Mouse (Mus musculus) liver, embryonic 12.5 days (tissue): ENCODE data around the gene Nsmce3. TPM values are rescaled to one million over a fixed set of nuclear protein-coding genes. Genes with fewer than 3 reads are reported as not detected.

Experiments
- ATAC-seq: fragments of 200-750 bp; cut with Nextera tagmentation; 2 replicates; pipeline ENCODE4 v1.8.0; 2017; ENCODE audit warnings: moderate number of reproducible peaks, mild to moderate bottlenecking, moderate library complexity
- H3K27ac ChIP-seq: fragments of 300-500 bp; sonication (generic); 2 replicates; pipeline ENCODE4 v1.5.1; 2016; ENCODE audit warnings: mild to moderate bottlenecking
- H3K27me3 ChIP-seq: fragments of 300-500 bp; sonication (generic); replicated peaks from 2 replicates; pipeline ENCODE4 v1.6.1; 2016; ENCODE audit warnings: mild to moderate bottlenecking, moderate library complexity
- H3K36me3 ChIP-seq: fragments of 300-500 bp; sonication (generic); 2 replicates; pipeline ENCODE4 v1.6.1; 2016; ENCODE audit warnings: mild to moderate bottlenecking, moderate library complexity
- H3K4me1 ChIP-seq: fragments of 300-500 bp; sonication (generic); 2 replicates; pipeline ENCODE4 v1.6.1; 2016
- H3K4me2 ChIP-seq: fragments of 300-500 bp; sonication (generic); 2 replicates; pipeline ENCODE4 v1.6.1; 2016; ENCODE audit warnings: mild to moderate bottlenecking, moderate library complexity
- H3K4me3 ChIP-seq: fragments of 300-500 bp; sonication (generic); 2 replicates; pipeline ENCODE4 v1.5.1; 2016; ENCODE audit warnings: mild to moderate bottlenecking, moderate library complexity
- H3K9ac ChIP-seq: fragments of 300-500 bp; sonication (generic); 2 replicates; pipeline ENCODE4 v1.6.1; 2016; ENCODE audit warnings: mild to moderate bottlenecking, moderate library complexity
- H3K9me3 ChIP-seq: fragments of 300-500 bp; sonication (generic); replicated peaks from 2 replicates; pipeline ENCODE4 v1.6.1; 2016; ENCODE audit warnings: mild to moderate bottlenecking, moderate library complexity
- WGBS: fragments of 180-500 bp; shearing (Covaris S2); methylation state at CpG from one replicate; pipeline ENCODE4 v1.1.7; 2016; ENCODE audit not compliant: insufficient replicate concordance; 5-methylcytosine and 5-hydroxymethylcytosine counted together
- polyA plus RNA-seq: library from polyadenylated mRNA; unstranded; fragments of >200 nt; fragmentation: Nextera tagmentation; extraction: Ambion mirVana; gene quantifications from 2 replicates; pipeline ENCODE4 v1.2.1, GENCODE M21; 2016

Nsmce3 gene
- polyA plus RNA-seq, 1 experiment from 2014 or later: 7.9 TPM

- no peak for ATAC-seq
- Histone ChIP-seq H3K9ac (no peak overlapping the region), H3K4me3 (no peak overlapping the region), H3K27me3 (no peaks in the 10 kb centered on the region), H3K9me3 (no peaks in the 10 kb centered on the region), H3K4me2 (no peak overlapping the region), H3K36me3 (no peaks in the 10 kb centered on the region), H3K4me1 (no peaks in the 10 kb centered on the region), H3K27ac (no peak overlapping the region)
- WGBS: 63% methylated on average over 15 of the region's 15 CpGs
Observed at GRCm38 (mm10) chr7:64855976-64856375, 16.8 kb downstream of the Nsmce3 start.

- 88% methylated on average over 5 of the region's 10 CpGs for WGBS
- H3K9ac ChIP-seq: no peak overlapping the region
- H3K4me3 ChIP-seq: no peak overlapping the region
- H3K4me1 ChIP-seq: no peaks in the 10 kb centered on the region
- H3K9me3 ChIP-seq: no peaks in the 10 kb centered on the region
- no peak for ATAC-seq
- no peak overlapping the region for H3K27ac ChIP-seq
- H3K36me3 ChIP-seq: no peaks in the 10 kb centered on the region
- H3K4me2 ChIP-seq: no peak overlapping the region
- H3K27me3 ChIP-seq: no peaks in the 10 kb centered on the region
Observed at GRCm38 (mm10) chr7:64855389-64855927, 17.3 kb downstream of the Nsmce3 start.

- 29% methylated on average over 3 of the region's 3 CpGs for WGBS
- no peak overlapping the region for H3K9ac ChIP-seq
- no peaks in the 10 kb centered on the region for H3K4me1 ChIP-seq
- no peak for ATAC-seq
- H3K36me3 ChIP-seq: no peaks in the 10 kb centered on the region
- H3K4me2 ChIP-seq: no peak overlapping the region
- H3K4me3 ChIP-seq: no peak overlapping the region
- no peaks in the 10 kb centered on the region for H3K27me3 ChIP-seq
- no peak overlapping the region for H3K27ac ChIP-seq
- no peaks in the 10 kb centered on the region for H3K9me3 ChIP-seq
Observed at GRCm38 (mm10) chr7:64850791-64851190, 22.0 kb downstream of the Nsmce3 start.

- Histone ChIP-seq H3K27ac (no peak overlapping the region), H3K36me3 (no peaks in the 10 kb centered on the region), H3K9me3 (no peaks in the 10 kb centered on the region), H3K9ac (no peak overlapping the region), H3K27me3 (no peaks in the 10 kb centered on the region), H3K4me3 (no peak overlapping the region), H3K4me2 (no peak overlapping the region), H3K4me1 (no peaks in the 10 kb centered on the region)
- ATAC-seq: no peak
- 65% methylated on average over 5 of the region's 5 CpGs for WGBS
Observed at GRCm38 (mm10) chr7:64847366-64847899, 25.4 kb downstream of the Nsmce3 start.

- no peaks in the 10 kb centered on the region for H3K9me3 ChIP-seq
- no peak overlapping the region for H3K9ac ChIP-seq
- no peaks in the 10 kb centered on the region for H3K36me3 ChIP-seq
- WGBS: 69% methylated on average over 3 of the region's 3 CpGs
- H3K27me3 ChIP-seq: no peaks in the 10 kb centered on the region
- no peak for ATAC-seq
- H3K27ac ChIP-seq: no peak overlapping the region
- no peaks in the 10 kb centered on the region for H3K4me1 ChIP-seq
- H3K4me3 ChIP-seq: no peak overlapping the region
- H3K4me2 ChIP-seq: no peak overlapping the region
Observed at GRCm38 (mm10) chr7:64846061-64846460, 26.7 kb downstream of the Nsmce3 start.

- no peaks in the 10 kb centered on the region for H3K9me3 ChIP-seq
- H3K27ac ChIP-seq: no peak overlapping the region
- WGBS: 61% methylated on average over 10 of the region's 10 CpGs
- no peaks in the 10 kb centered on the region for H3K4me1 ChIP-seq
- H3K9ac ChIP-seq: no peak overlapping the region
- H3K4me2 ChIP-seq: no peak overlapping the region
- ATAC-seq: no peak
- no peaks in the 10 kb centered on the region for H3K36me3 ChIP-seq
- no peaks in the 10 kb centered on the region for H3K27me3 ChIP-seq
- no peak overlapping the region for H3K4me3 ChIP-seq
Observed at GRCm38 (mm10) chr7:64840946-64841659, 31.7 kb downstream of the Nsmce3 start.

GRCm38 (mm10) chr7:64840576-64840895 is 32.3 kb downstream of the Nsmce3 start:
- peak overlapping the region; percentile 56; the same call in 1 of the 2 replicates for H3K4me2 ChIP-seq
- no peak overlapping the region for H3K27ac ChIP-seq
- ATAC-seq: no peak
- no peaks in the 10 kb centered on the region for H3K9me3 ChIP-seq
- H3K4me3 ChIP-seq: 0 out of 2 replicates have a peak overlapping the region, but pooled peaks have one; percentile 27
- H3K4me1 ChIP-seq: no peaks in the 10 kb centered on the region
- H3K36me3 ChIP-seq: no peaks in the 10 kb centered on the region
- no peaks in the 10 kb centered on the region for H3K27me3 ChIP-seq
- no peak overlapping the region for H3K9ac ChIP-seq
- WGBS: 74% methylated on average over 1 of the region's 1 CpGs

GRCm38 (mm10) chr7:64839801-64840575 is 32.8 kb downstream of the Nsmce3 start:
- H3K9me3 ChIP-seq: no peaks in the 10 kb centered on the region
- H3K4me1 ChIP-seq: no peaks in the 10 kb centered on the region
- H3K36me3 ChIP-seq: no peaks in the 10 kb centered on the region
- WGBS: 2% methylated on average over 21 of the region's 21 CpGs
- no peak overlapping the region for H3K9ac ChIP-seq
- peak overlapping the region; percentile 56 for H3K4me2 ChIP-seq
- H3K4me3 ChIP-seq: peak overlapping the region; percentile 27
- ATAC-seq: 0 out of 2 replicates have a peak, but pooled peaks have one; percentile 24
- H3K27me3 ChIP-seq: no peaks in the 10 kb centered on the region
- H3K27ac ChIP-seq: no peak overlapping the region

GRCm38 (mm10) chr7:64839281-64839680 is 33.5 kb downstream of the Nsmce3 start:
- Histone ChIP-seq H3K4me2 (no peak overlapping the region), H3K36me3 (no peaks in the 10 kb centered on the region), H3K4me1 (no peaks in the 10 kb centered on the region), H3K27ac (no peak overlapping the region), H3K4me3 (no peak overlapping the region), H3K9me3 (no peaks in the 10 kb centered on the region), H3K9ac (no peak overlapping the region), H3K27me3 (no peaks in the 10 kb centered on the region)
- WGBS: 31% methylated on average over 2 of the region's 2 CpGs
- no peak for ATAC-seq

GRCm38 (mm10) chr7:64830214-64830995 is 42.4 kb downstream of the Nsmce3 start:
- no peak for ATAC-seq
- no peaks in the 10 kb centered on the region for H3K36me3 ChIP-seq
- no peak overlapping the region for H3K9ac ChIP-seq
- no peaks in the 10 kb centered on the region for H3K27me3 ChIP-seq
- no peak overlapping the region for H3K27ac ChIP-seq
- WGBS: 37% methylated on average over 5 of the region's 5 CpGs
- no peaks in the 10 kb centered on the region for H3K4me1 ChIP-seq
- no peak overlapping the region for H3K4me3 ChIP-seq
- 0 out of 2 replicates have a peak, but pooled peaks cover 4% of the 10 kb centered on the region for H3K9me3 ChIP-seq
- no peak overlapping the region for H3K4me2 ChIP-seq

GRCm38 (mm10) chr7:64821081-64821480 is 51.7 kb downstream of the Nsmce3 start:
- 67% methylated on average over 5 of the region's 5 CpGs for WGBS
- H3K27ac ChIP-seq: no peak overlapping the region

More at GRCm38 (mm10) chr7:64821081-64821480, 51.7 kb downstream of the Nsmce3 start:
- no peaks in the 10 kb centered on the region for H3K36me3 ChIP-seq
- no peak overlapping the region for H3K4me3 ChIP-seq
- no peak overlapping the region for H3K9ac ChIP-seq
- H3K4me1 ChIP-seq: no peaks in the 10 kb centered on the region
- H3K9me3 ChIP-seq: no peaks in the 10 kb centered on the region
- no peak for ATAC-seq
- no peaks in the 10 kb centered on the region for H3K27me3 ChIP-seq
- H3K4me2 ChIP-seq: no peak overlapping the region
